Mouse (Mus musculus) adrenal gland, adult 10 weeks (tissue): ENCODE data around the gene Zmym3. TPM values are rescaled to one million over a fixed set of nuclear protein-coding genes. Genes with fewer than 3 reads are reported as not detected.

Experiments
- polyA plus RNA-seq: library from polyadenylated mRNA; stranded (reverse); fragments of 350-450 nt; fragmentation: Illumina TruSeq; extraction: RNeasy Lipid Tissue Mini Kit (QIAGEN cat#74804); gene quantifications from one replicate; pipeline ENCODE4 v1.2.3, GENCODE M21; 2014; ENCODE audit warnings: low read depth, low replicate concordance

The Zmym3 gene
- 93.1 TPM for polyA plus RNA-seq

GRCm38 (mm10) chrX:101420700-101421095, at the start of gene Zmym3:
Zmym3 (minus strand) TSS chrX:101420849.

GRCm38 (mm10) chrX:101448886-101449475, 28.3 kb upstream of the Zmym3 start, which contains the start of gene Itgb1bp2:
Itgb1bp2 (plus strand) TSS chrX:101449088.

DNA sequence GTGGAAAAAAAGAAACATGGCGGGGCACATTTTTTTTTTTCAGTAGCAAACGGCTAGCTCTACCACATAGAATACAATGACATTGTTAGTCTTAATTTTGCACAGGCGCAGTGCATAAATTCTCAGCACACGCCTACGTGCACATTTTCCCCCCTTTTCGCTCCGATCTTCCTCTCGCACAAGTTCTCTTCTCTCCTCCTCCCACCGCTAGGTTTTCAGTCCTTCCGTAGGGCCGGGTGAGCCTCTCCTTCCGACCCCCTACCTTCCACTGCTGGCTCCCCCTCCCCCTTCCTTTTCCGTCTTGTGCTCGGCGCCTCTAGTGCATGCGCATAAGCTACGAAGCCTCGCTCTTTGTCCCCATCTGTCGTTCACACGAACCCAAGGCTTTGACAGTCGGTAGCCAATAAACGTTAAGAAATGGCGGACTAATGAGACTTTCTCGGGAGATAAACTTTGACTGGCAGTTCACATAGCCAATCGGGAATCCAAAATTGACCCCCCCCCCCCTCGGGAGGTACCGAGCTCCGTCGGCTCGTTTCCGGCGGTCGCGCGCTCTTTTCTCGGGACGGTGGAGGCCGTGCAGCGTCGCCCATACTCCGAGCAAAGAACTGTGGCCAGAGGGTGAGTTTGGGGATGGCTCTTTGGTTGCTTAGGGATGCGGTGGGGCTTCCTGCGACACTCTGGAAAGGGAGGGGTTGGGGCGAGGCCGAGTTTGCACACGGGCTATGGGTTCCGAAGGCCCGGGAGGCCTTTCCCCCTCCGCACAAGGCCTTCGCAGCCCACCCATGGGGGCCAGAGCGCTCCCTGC, 8.7 kb upstream of the Zmym3 start, which contains the start of gene Nono:
Gene Nono, plus strand, starts transcription at position 177 of the 808 bp plus-strand sequence.

DNA sequence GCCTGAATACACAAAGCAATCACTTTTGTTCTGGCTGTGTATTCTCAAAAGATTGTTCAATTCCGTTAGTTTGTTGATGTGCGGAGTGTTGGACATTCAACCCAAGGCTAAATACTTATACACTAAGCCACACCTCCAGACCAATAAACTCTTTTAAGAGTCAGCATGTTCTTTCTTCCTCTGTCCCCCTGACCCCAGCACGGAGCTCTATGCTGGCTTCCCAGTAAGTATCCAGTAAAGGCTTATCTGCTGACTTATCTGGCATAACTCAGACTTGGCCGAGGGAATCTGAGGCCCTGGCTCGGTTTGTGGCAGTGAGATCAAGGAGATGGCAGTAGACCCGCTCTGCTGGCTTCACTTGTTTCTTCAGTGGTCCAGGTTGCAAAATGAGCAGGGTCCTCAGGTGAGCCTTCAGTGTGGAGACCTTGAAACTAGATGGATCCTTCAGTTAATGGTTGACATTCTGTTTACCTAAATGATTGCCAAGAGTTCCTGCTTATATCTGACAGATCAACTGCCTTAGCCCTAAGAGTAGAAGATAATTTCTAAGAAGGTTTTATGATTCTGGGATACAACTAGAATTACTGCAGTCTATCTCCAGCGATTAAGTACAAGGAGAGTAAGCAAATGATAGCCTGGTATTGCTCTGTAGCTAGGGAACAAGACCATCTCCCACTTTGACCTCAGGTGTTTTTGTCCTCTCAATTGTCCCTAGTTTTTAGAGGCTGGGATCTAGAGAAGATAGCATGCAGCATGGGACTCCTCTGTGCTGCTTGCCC, 44.3 kb downstream of the Zmym3 start, which contains the start of gene Gjb1:
Gene Gjb1, plus strand, starts transcription at position 189 of the 779 bp plus-strand sequence.

Other genes with a start within 250 kb of the Zmym3 start
- gene Snx12, start 198.3 kb downstream of the Zmym3 start, polyA plus RNA-seq, result 56.7 TPM
- gene Foxo4, start 166.3 kb downstream of the Zmym3 start, polyA plus RNA-seq, result 13.6 TPM
- gene Gm614, start 156.9 kb downstream of the Zmym3 start, polyA plus RNA-seq, result not detected
- 15.6 TPM for gene Il2rg, start 152.6 kb downstream of the Zmym3 start, polyA plus RNA-seq
- gene Gm20489, start 151.8 kb downstream of the Zmym3 start, polyA plus RNA-seq, result not detected
- gene Med12, start 146.8 kb downstream of the Zmym3 start, polyA plus RNA-seq, result 4.1 TPM
- gene Nlgn3, start 121.7 kb downstream of the Zmym3 start, polyA plus RNA-seq, result 3.4 TPM
- not detected for gene Gjb1, start 44.5 kb downstream of the Zmym3 start, polyA plus RNA-seq
- 358 TPM for gene Nono, start 8.5 kb upstream of the Zmym3 start, polyA plus RNA-seq
- 0.47 TPM for gene Itgb1bp2, start 28.2 kb upstream of the Zmym3 start, polyA plus RNA-seq
- gene Taf1, start 111.9 kb upstream of the Zmym3 start, polyA plus RNA-seq, result 81.5 TPM
- gene Ogt, start 219.2 kb upstream of the Zmym3 start, polyA plus RNA-seq, result 264 TPM